Mouse (Mus musculus) lung, postnatal 0 days (tissue): ENCODE measurements around the gene Ifna11.
"Not testable (repeated sequence)": the region's sequence is repeated elsewhere in the genome, so short reads cannot be mapped to it uniquely, and the experiment has no call there.

Source experiments
- CTCF ChIP-seq: IDR thresholded peaks from 2 replicates; pipeline ENCODE4 v1.5.1; 2016; ENCODE audit warnings: antibody characterized with exemption, mild to moderate bottlenecking
- EP300 ChIP-seq: IDR thresholded peaks from 2 replicates; pipeline ENCODE4 v1.6.1; 2016; ENCODE audit warnings: antibody characterized with exemption, mild to moderate bottlenecking, control low read depth

DNA sequence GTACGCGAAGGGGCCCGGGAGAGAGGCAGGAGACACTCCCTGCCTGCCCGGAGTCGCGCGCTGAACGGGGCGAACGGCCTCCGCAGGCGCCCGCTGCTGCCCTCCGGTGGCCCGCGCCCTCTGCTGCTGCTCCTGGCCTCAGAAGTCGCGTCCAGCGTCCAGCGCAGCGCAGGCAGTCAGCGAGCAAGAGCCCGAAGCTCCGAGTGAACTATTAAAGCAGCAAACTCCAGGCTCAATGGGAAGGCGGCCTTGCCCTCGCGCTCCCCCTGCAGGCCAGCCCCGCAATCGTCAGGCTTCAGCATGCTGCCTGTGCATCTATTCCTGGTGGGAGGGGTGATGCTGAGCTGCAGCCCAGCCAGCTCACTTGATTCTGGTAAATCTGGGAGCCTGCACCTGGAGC is 40.2 kb upstream of the Ifna11 start, which contains the start of gene Gm13272:
- not testable (repeated sequence) for TF ChIP-seq CTCF, EP300
